Mouse (Mus musculus) leukemia stem cell, adult 10-12 weeks (primary cell): ENCODE data around the gene Nlrx1. TPM values are rescaled to one million over a fixed set of nuclear protein-coding genes. Genes with fewer than 3 reads are reported as not detected.

ENCODE experiments used
- polyA plus RNA-seq: library from polyadenylated mRNA; stranded (reverse); fragments of >175 nt; gene quantifications from 2 replicates; pipeline ENCODE4 v1.2.3, GENCODE M21; 2012; ENCODE audit warnings: low replicate concordance

Gene Nlrx1
- polyA plus RNA-seq = 3.5 and 3.6 TPM in 2 replicates

GRCm38 (mm10) chr9:44268432-44268831 is at the start of gene Nlrx1:
Gene Nlrx1, minus strand, starts transcription at chr9:44268599.

GRCm38 (mm10) chr9:44305466-44306079 is 37.2 kb upstream of the Nlrx1 start, which contains the start of gene Hinfp:
Gene Hinfp, minus strand, starts transcription at chr9:44305671.

DNA sequence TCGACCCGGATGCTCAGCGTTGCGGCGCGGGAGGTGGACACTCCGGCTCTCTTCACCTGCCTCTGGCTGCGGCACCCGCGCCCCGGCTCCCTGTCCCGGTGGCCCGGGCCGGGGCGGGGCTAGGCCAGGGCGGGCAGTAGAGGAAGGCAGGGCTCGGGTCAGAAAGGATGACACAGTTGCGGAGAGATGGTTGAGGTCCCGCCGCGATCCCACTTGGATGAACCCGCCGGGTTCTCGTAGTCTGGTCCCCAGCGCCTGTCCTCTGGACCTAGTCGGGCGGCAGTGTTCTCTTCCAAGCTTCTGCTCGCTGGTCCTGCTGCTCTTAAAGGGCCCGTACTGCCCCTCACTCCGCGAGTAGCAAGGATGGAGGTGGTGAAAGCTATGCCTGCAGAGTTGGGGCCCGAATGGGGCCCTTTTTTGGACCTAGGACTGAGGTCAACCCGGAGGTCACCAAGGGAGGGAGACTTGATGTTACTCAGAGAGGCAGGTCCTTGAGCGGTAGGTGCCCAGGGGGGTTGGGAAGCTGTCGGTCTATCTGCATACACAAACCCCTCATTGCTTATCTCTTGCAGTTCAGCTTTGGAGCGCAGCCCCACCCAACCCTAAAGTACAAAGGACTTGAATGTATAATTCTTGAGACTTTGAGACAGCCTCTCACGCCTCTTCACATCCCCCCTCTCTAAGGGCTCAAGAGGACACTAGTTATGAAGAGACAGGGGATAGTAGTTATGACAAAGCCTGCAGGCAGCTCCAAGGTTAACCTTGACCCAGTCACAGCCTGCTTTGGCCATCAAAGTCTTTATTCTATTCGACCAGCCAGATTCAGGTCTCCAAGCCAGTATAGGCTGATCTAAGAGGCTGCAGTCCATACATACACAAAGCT is 19.9 kb upstream of the Nlrx1 start, which contains the start of gene Abcg4:
TSS of gene Abcg4 (minus strand) at position 540 of the 883 bp plus-strand sequence.

DNA sequence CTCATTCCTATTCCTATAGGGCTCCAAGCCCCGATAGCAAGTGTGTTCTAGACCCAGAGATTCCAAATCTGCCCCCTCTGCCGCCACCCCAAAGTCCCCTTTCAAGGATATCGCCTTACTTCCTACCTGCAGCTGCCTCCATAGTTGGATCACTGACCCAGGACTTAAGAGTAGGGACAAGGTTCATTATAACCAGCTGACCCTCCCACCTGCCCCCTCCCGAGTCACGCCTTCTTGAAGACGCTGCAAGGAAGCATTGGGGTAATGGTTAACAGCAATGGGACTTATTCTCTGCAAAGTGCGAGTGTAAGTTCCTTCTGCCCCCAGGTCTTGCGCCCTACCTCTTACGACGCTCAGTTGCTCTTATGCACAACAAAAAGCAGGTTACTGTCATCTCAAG is 17.1 kb downstream of the Nlrx1 start, which contains the start of gene Pdzd3:
TSS of gene Pdzd3 (minus strand) at position 158 of the 400 bp plus-strand sequence.

GRCm38 (mm10) chr9:44240399-44240798 is 28.0 kb downstream of the Nlrx1 start, which contains the start of gene Ccdc153:
Gene Ccdc153, plus strand, starts transcription at chr9:44240676.

DNA sequence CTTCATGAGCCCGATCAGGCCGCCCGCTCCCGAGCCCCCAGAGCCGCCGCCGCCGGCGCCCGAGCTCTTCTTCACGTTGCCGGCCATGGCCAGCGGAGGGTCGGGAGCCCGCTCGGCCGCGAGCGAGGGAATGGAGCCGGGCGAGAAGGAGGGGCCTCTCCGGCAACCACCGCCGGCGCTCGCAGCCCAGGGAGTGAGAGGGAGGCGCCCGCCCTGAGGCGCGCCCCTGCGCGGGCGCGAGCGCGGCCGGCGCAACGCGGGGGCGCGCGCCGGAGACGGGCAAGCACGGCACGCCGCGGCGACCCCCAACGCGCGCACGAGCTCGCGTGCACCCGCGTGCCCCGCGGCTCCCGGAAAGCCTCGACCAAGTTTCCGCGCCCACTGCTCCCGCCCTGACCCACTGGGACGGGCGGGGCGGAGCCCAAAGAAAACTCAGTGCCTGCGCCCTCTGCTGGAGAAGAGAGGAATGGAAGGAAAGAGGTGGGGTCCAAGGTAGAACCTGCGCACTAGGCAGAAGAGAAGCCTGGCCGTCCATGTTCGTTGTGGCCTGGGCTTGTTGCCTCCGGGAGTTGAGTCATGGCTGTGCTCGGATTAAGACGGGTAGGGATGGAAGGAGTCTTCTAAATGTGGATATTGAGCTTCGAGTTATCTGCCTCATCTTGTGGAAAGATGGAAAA is 34.5 kb downstream of the Nlrx1 start, which contains the start of gene Cbl:
TSS of gene Cbl (minus strand) at position 248 of the 677 bp plus-strand sequence.

Other genes starting within 250 kb of the Nlrx1 start
- gene Thy1, start 225.2 kb downstream of the Nlrx1 start, polyA plus RNA-seq = 6.4 and 39.0 TPM in 2 replicates
- gene Usp2, start 201.6 kb downstream of the Nlrx1 start, polyA plus RNA-seq = 1.1 and 4.2 TPM in 2 replicates
- gene Mfrp, start 166.9 kb downstream of the Nlrx1 start, polyA plus RNA-seq = not detected in 2 replicates
- gene C1qtnf5, start 161.4 kb downstream of the Nlrx1 start, polyA plus RNA-seq = 2.1 and 3.0 TPM in 2 replicates
- not detected in 2 replicates for gene Gm49380, start 155.1 kb downstream of the Nlrx1 start, polyA plus RNA-seq
- 33.2 and 75.2 TPM in 2 replicates for gene Rnf26, start 155.1 kb downstream of the Nlrx1 start, polyA plus RNA-seq
- gene Mcam, start 134.1 kb downstream of the Nlrx1 start, polyA plus RNA-seq = 0.79 and 1.2 TPM in 2 replicates
- 11.0 and 15.0 TPM in 2 replicates for gene Cbl, start 34.5 kb downstream of the Nlrx1 start, polyA plus RNA-seq
- gene Ccdc153, start 27.9 kb downstream of the Nlrx1 start, polyA plus RNA-seq = not detected in 2 replicates
- gene Pdzd3, start 17.1 kb downstream of the Nlrx1 start, polyA plus RNA-seq = 0.33 and 0.35 TPM in 2 replicates
- gene Abcg4, start 20.0 kb upstream of the Nlrx1 start, polyA plus RNA-seq = 73.8 and 199 TPM in 2 replicates
- 7.4 and 9.9 TPM in 2 replicates for gene Hinfp, start 37.1 kb upstream of the Nlrx1 start, polyA plus RNA-seq
- gene C2cd2l, start 51.7 kb upstream of the Nlrx1 start, polyA plus RNA-seq = 216 and 324 TPM in 2 replicates
- gene Dpagt1, start 57.4 kb upstream of the Nlrx1 start, polyA plus RNA-seq = 8.4 and 13.8 TPM in 2 replicates
- 825 and 1,471 TPM in 2 replicates for gene H2afx, start 66.1 kb upstream of the Nlrx1 start, polyA plus RNA-seq
- 173 and 677 TPM in 2 replicates for gene Hmbs, start 75.6 kb upstream of the Nlrx1 start, polyA plus RNA-seq
- 7.8 and 11.3 TPM in 2 replicates for gene Vps11, start 93.1 kb upstream of the Nlrx1 start, polyA plus RNA-seq
- 25.8 and 40.4 TPM in 2 replicates for gene Hyou1, start 110.9 kb upstream of the Nlrx1 start, polyA plus RNA-seq
- gene Slc37a4, start 128.3 kb upstream of the Nlrx1 start, polyA plus RNA-seq = 10.4 and 13.2 TPM in 2 replicates
- 48.9 and 50.6 TPM in 2 replicates for gene Rps25, start 138.5 kb upstream of the Nlrx1 start, polyA plus RNA-seq
- gene Trappc4, start 139.0 kb upstream of the Nlrx1 start, polyA plus RNA-seq = 5.6 and 13.4 TPM in 2 replicates
- gene Ccdc84, start 150.0 kb upstream of the Nlrx1 start, polyA plus RNA-seq = 10.2 and 37.1 TPM in 2 replicates
- gene Foxr1, start 172.5 kb upstream of the Nlrx1 start, polyA plus RNA-seq = 1.5 TPM in 1 of 2 replicates, not detected in the other
- gene Upk2, start 186.4 kb upstream of the Nlrx1 start, polyA plus RNA-seq = not detected in 2 replicates
- gene Bcl9l, start 214.2 kb upstream of the Nlrx1 start, polyA plus RNA-seq = 36.8 and 56.9 TPM in 2 replicates